Mouse (Mus musculus): Measurements from ENCODE around the gene Dnmbp.
A peak's percentile ranks its signal among the peaks of the same experiment; 100 is the strongest.

Gene Dnmbp

GRCm38 (mm10) chr19:43878111-43879092 is 61.6 kb downstream of the Dnmbp start:
- no peak for DNase-seq (ENCODE audit: low read depth, low spot score)

GRCm38 (mm10) chr19:43877364-43877763 is 62.6 kb downstream of the Dnmbp start:
- DNase-seq (ENCODE audit: low read depth, low spot score), result no peak

- DNase-seq (ENCODE audit: low read depth, low spot score), result no peak
These were observed 64.0 kb downstream of the Dnmbp start for GRCm38 (mm10) chr19:43875996-43876395.

- DNase-seq (ENCODE audit: low read depth, low spot score), result no peak
These were observed 65.6 kb downstream of the Dnmbp start for GRCm38 (mm10) chr19:43874351-43874750.

- DNase-seq (ENCODE audit: low read depth, low spot score), result no peak
These were observed 69.6 kb downstream of the Dnmbp start for GRCm38 (mm10) chr19:43870418-43870817.

- peak; percentile 47 for DNase-seq (ENCODE audit: low read depth, low spot score)
These were observed 82.6 kb downstream of the Dnmbp start for GRCm38 (mm10) chr19:43857347-43857746.

- no peak for DNase-seq (ENCODE audit: low read depth, low spot score)
These were observed 87.0 kb downstream of the Dnmbp start for GRCm38 (mm10) chr19:43852837-43853545.

GRCm38 (mm10) chr19:43851996-43852630 is 87.9 kb downstream of the Dnmbp start:
- DNase-seq (ENCODE audit: low read depth, low spot score), result no peak

- no peak for DNase-seq (ENCODE audit: low read depth, low spot score)
These were observed 90.0 kb downstream of the Dnmbp start for GRCm38 (mm10) chr19:43850026-43850425.

GRCm38 (mm10) chr19:43847966-43848365 is 92.0 kb downstream of the Dnmbp start:
- DNase-seq (ENCODE audit: low read depth, low spot score), result peak; percentile 58

GRCm38 (mm10) chr19:43847056-43847455 is 92.9 kb downstream of the Dnmbp start:
- no peak for DNase-seq (ENCODE audit: low read depth, low spot score)

GRCm38 (mm10) chr19:43845331-43845908 is 94.6 kb downstream of the Dnmbp start:
- no peak for DNase-seq (ENCODE audit: low read depth, low spot score)

- no peak for DNase-seq (ENCODE audit: low read depth, low spot score)
These were observed 96.8 kb downstream of the Dnmbp start for GRCm38 (mm10) chr19:43843184-43843583.

- no peak for DNase-seq (ENCODE audit: low read depth, low spot score)
These were observed 107.4 kb downstream of the Dnmbp start for GRCm38 (mm10) chr19:43832425-43833069.

- no peak for DNase-seq (ENCODE audit: low read depth, low spot score)
These were observed 113.1 kb downstream of the Dnmbp start for GRCm38 (mm10) chr19:43826855-43827254.

- no peak for DNase-seq (ENCODE audit: low read depth, low spot score)
These were observed 124.2 kb downstream of the Dnmbp start for GRCm38 (mm10) chr19:43815661-43816414.

GRCm38 (mm10) chr19:43813315-43813714 is 126.7 kb downstream of the Dnmbp start:
- no peak for DNase-seq (ENCODE audit: low read depth, low spot score)

GRCm38 (mm10) chr19:43811419-43811818 is 128.6 kb downstream of the Dnmbp start:
- no peak for DNase-seq (ENCODE audit: low read depth, low spot score)

GRCm38 (mm10) chr19:43809331-43809730 is 130.7 kb downstream of the Dnmbp start:
- no peak for DNase-seq (ENCODE audit: low read depth, low spot score)

- no peak for DNase-seq (ENCODE audit: low read depth, low spot score)
These were observed 136.1 kb downstream of the Dnmbp start for GRCm38 (mm10) chr19:43803866-43804265.

All from WW6 (cell line).